Mouse (Mus musculus) heart, adult 2 months (tissue): ENCODE measurements around the gene Actn3. TPM values are rescaled to one million over a fixed set of nuclear protein-coding genes. Genes with fewer than 3 reads are reported as not detected.

ENCODE experiments used
- DNase-seq, 2 experiments: peaks; one replicate each; pipeline ENCODE4 v3.0.0; 2021
- H3K27ac ChIP-seq: fragments of 200-600 bp; 2 replicates; pipeline ENCODE4 v1.8.1; 2022
- H3K27me3 ChIP-seq: fragments of 200-500 bp; 2 replicates; pipeline ENCODE4 v1.6.1; 2012; ENCODE audit warnings: mild to moderate bottlenecking, low read length, inconsistent platforms, mixed read lengths; ENCODE audit not compliant: control insufficient read depth, insufficient read depth
- H3K36me3 ChIP-seq: fragments of 200-500 bp; 2 replicates; pipeline ENCODE4 v1.6.1; 2012; ENCODE audit warnings: low read length, inconsistent platforms; ENCODE audit not compliant: control insufficient read depth, insufficient read depth
- H3K4me1 ChIP-seq: fragments of 200-500 bp; 2 replicates; pipeline ENCODE4 v1.6.1; 2011; ENCODE audit warnings: low read length; ENCODE audit not compliant: control insufficient read depth, insufficient read depth
- H3K4me3 ChIP-seq: fragments of 200-600 bp; 2 replicates; pipeline ENCODE4 v1.8.1; 2022
- H3K79me2 ChIP-seq: fragments of 200-500 bp; replicated peaks from 2 replicates; pipeline ENCODE4 v1.6.1; 2012; ENCODE audit warnings: mild to moderate bottlenecking, inconsistent platforms, low read length, moderate library complexity, mixed read lengths; ENCODE audit not compliant: control insufficient read depth, insufficient read depth
- H3K9ac ChIP-seq: fragments of 200-500 bp; 2 replicates; pipeline ENCODE4 v1.6.1; 2012; ENCODE audit warnings: low read depth, mild to moderate bottlenecking, control low read depth, inconsistent platforms, low read length, mixed read lengths
- CTCF ChIP-seq: fragments of 200-600 bp; IDR thresholded peaks from 2 replicates; pipeline ENCODE4 v1.8.1; 2022; ENCODE audit warnings: antibody characterized with exemption, mild to moderate bottlenecking, moderate library complexity
- EP300 ChIP-seq: fragments of 200-500 bp; IDR thresholded peaks from 2 replicates; pipeline ENCODE4 v1.6.1; 2011; ENCODE audit warnings: low read depth, low read length, control low read depth; ENCODE audit not compliant: insufficient read depth
- POLR2A ChIP-seq: fragments of 200-500 bp; IDR thresholded peaks from 2 replicates; pipeline ENCODE4 v1.6.1; 2011; ENCODE audit warnings: mild to moderate bottlenecking, low read depth, low read length, control low read depth; ENCODE audit not compliant: insufficient read depth
- WGBS: fragments of 180-500 bp; shearing (Covaris S2); methylation state at CpG from one replicate; pipeline ENCODE4 v1.1.7; 2018; 5-methylcytosine and 5-hydroxymethylcytosine counted together
- intact Hi-C: fragments of 180-260 bp; cut with DNase I; formaldehyde crosslinking; loops from one replicate; pipeline ENCODE4 v1.15.1; 2025
- polyA plus RNA-seq: library from polyadenylated mRNA; depleted of rRNA; stranded (reverse); fragments of >200 nt; gene quantifications from 2 replicates; pipeline ENCODE4 v1.2.3, GENCODE M21; 2012
- total RNA-seq, 2 experiments: library from RNA; stranded (reverse); gene quantifications; 2 replicates each; pipeline ENCODE4 v1.2.3; 2021

Actn3 gene
- total and polyA plus RNA-seq, 3 experiments = 0.39 to 0.57 (median 0.39) TPM

- WGBS = 88% methylated on average over 4 of the region's 4 CpGs
- Histone ChIP-seq H3K36me3 (no peaks in the 10 kb centered on the region), H3K9ac (no peak overlapping the region), H3K4me1 (peaks cover 3% of the 10 kb centered on the region), H3K79me2 (no peaks in the 10 kb centered on the region), H3K27me3 (no peaks in the 10 kb centered on the region), H3K4me3 (no peak overlapping the region), H3K27ac (no peak overlapping the region)
- intact Hi-C loops = loop anchor here (2.0 kb wide), 1 partner anchor 153 kb away; no protein-coding TSS in a partner anchor
- no peak for DNase-seq
- TF ChIP-seq EP300 (no peak), POLR2A (no peak), CTCF (peak; percentile 68)
Measured at GRCm38 (mm10) chr19:4908107-4908506, 30.4 kb upstream of the Actn3 start.

GRCm38 (mm10) chr19:4905979-4906794 lies 28.5 kb upstream of the Actn3 start, which contains the start of gene Bbs1:
Gene Bbs1 (minus strand): TSS chr19:4906628.
- 9% methylated on average over 31 of the region's 31 CpGs for WGBS
- intact Hi-C loops = loop anchor here (2.0 kb wide), 1 partner anchor 25 kb away; no protein-coding TSS in a partner anchor
- Histone ChIP-seq H3K27ac (no peak within 1 kb of the TSS), H3K4me3 (peak within 1 kb of the TSS; percentile 63), H3K27me3 (no peaks in the 10 kb centered on the region), H3K4me1 (peaks cover 3% of the 10 kb centered on the region), H3K36me3 (no peaks in the 10 kb centered on the region), H3K79me2 (no peaks in the 10 kb centered on the region), H3K9ac (peak within 1 kb of the TSS; percentile 57; the same call in 1 of the 2 replicates)
- peak; percentile 79 to 85 for DNase-seq
- 0 out of 2 replicates have a peak, but pooled peaks have one; percentile 25 for TF ChIP-seq EP300
- peak; percentile 48; the same call in 1 of the 2 replicates for TF ChIP-seq POLR2A
- TF ChIP-seq CTCF = no peak

- no peak for TF ChIP-seq POLR2A
- no peak for TF ChIP-seq CTCF
- no peak for TF ChIP-seq EP300
- H3K36me3 ChIP-seq = no peaks in the 10 kb centered on the region
- no peak overlapping the region for H3K4me3 ChIP-seq
- DNase-seq = no peak
- H3K4me1 ChIP-seq = no peaks in the 10 kb centered on the region
- no peaks in the 10 kb centered on the region for H3K79me2 ChIP-seq
- no peaks in the 10 kb centered on the region for H3K27me3 ChIP-seq
- WGBS = 77% methylated on average over 3 of the region's 3 CpGs
- no peak overlapping the region for H3K9ac ChIP-seq
- H3K27ac ChIP-seq = no peak overlapping the region
- intact Hi-C loops = no loop called here
Measured at GRCm38 (mm10) chr19:4899888-4900287, 22.2 kb upstream of the Actn3 start.

GRCm38 (mm10) chr19:4898972-4899371 lies 21.3 kb upstream of the Actn3 start:
- H3K9ac ChIP-seq = no peak overlapping the region
- WGBS = 71% methylated on average over 9 of the region's 9 CpGs
- intact Hi-C loops = no loop called here
- H3K27ac ChIP-seq = no peak overlapping the region
- no peak for DNase-seq
- no peaks in the 10 kb centered on the region for H3K36me3 ChIP-seq
- TF ChIP-seq POLR2A (no peak), EP300 (no peak), CTCF (no peak)
- no peaks in the 10 kb centered on the region for H3K27me3 ChIP-seq
- no peaks in the 10 kb centered on the region for H3K79me2 ChIP-seq
- H3K4me3 ChIP-seq = no peak overlapping the region
- no peaks in the 10 kb centered on the region for H3K4me1 ChIP-seq

- no peaks in the 10 kb centered on the region for H3K27me3 ChIP-seq
- no peak for TF ChIP-seq POLR2A
- no peak for TF ChIP-seq CTCF
- TF ChIP-seq EP300 = no peak
- H3K9ac ChIP-seq = no peak overlapping the region
- DNase-seq = no peak
- no peaks in the 10 kb centered on the region for H3K4me1 ChIP-seq
- no peaks in the 10 kb centered on the region for H3K36me3 ChIP-seq
- intact Hi-C loops = no loop called here
- H3K79me2 ChIP-seq = no peaks in the 10 kb centered on the region
- H3K4me3 ChIP-seq = no peak overlapping the region
- no peak overlapping the region for H3K27ac ChIP-seq
- 72% methylated on average over 21 of the region's 21 CpGs for WGBS
Measured at GRCm38 (mm10) chr19:4896780-4897520, 19.2 kb upstream of the Actn3 start.

- H3K9ac ChIP-seq = no peak overlapping the region
- intact Hi-C loops = no loop called here
- H3K36me3 ChIP-seq = no peaks in the 10 kb centered on the region
- H3K27ac ChIP-seq = no peak overlapping the region
- 73% methylated on average over 3 of the region's 3 CpGs for WGBS
- no peak overlapping the region for H3K4me3 ChIP-seq
- no peaks in the 10 kb centered on the region for H3K27me3 ChIP-seq
- no peak for DNase-seq
- no peaks in the 10 kb centered on the region for H3K79me2 ChIP-seq
- no peaks in the 10 kb centered on the region for H3K4me1 ChIP-seq
- TF ChIP-seq EP300 (no peak), POLR2A (no peak), CTCF (no peak)
Measured at GRCm38 (mm10) chr19:4891798-4892197, 14.1 kb upstream of the Actn3 start.
